Mouse (Mus musculus) CH12.LX (cell line): ENCODE data around the gene Gprc6a. TPM values are rescaled to one million over a fixed set of nuclear protein-coding genes. Genes with fewer than 3 reads are reported as not detected.

ENCODE experiments used
- DNase-seq: peaks from one replicate; pipeline ENCODE4 v3.0.0-alpha.2; 2013; ENCODE audit errors: extremely low read depth
- H3K27ac ChIP-seq: 2 replicates; pipeline ENCODE4 v1.5.1; 2012; ENCODE audit warnings: low read depth, mild to moderate bottlenecking, control low read depth, moderate library complexity; ENCODE audit not compliant: insufficient read depth
- H3K27me3 ChIP-seq: replicated peaks from 2 replicates; pipeline ENCODE3; 2012; ENCODE audit warnings: inconsistent platforms
- H3K36me3 ChIP-seq, 2 experiments: replicated peaks in 1 of 2; 2 replicates each; pipeline versions ENCODE3 to v1.6.1; 2012; ENCODE audit warnings: inconsistent platforms in 1 of 2, low read length in 1 of 2, mild to moderate bottlenecking in 1 of 2, mixed read lengths in 1 of 2, moderate library complexity in 1 of 2; ENCODE audit not compliant: control insufficient read depth in 1 of 2, insufficient read depth in 1 of 2
- H3K4me1 ChIP-seq, 2 experiments: 2 replicates each; pipeline ENCODE4 v1.6.1; 2012; ENCODE audit warnings: inconsistent platforms in 1 of 2, moderate library complexity in 1 of 2; ENCODE audit not compliant: insufficient read depth in 2 of 2, control insufficient read depth in 1 of 2
- H3K4me2 ChIP-seq: 2 replicates; pipeline ENCODE4 v1.6.1; 2012; ENCODE audit warnings: low read depth, mild to moderate bottlenecking, control low read depth; ENCODE audit not compliant: poor library complexity, insufficient read depth, severe bottlenecking
- H3K4me3 ChIP-seq, 3 experiments: fragments of 150-350 bp in 1 of 3; sonication (generic) in 1 of 3; replicated peaks in 1 of 3; 2 replicates each; pipeline versions ENCODE3 to v1.5.1; 2011 to 2012; ENCODE audit warnings: low read depth in 2 of 3, low read length in 2 of 3, mild to moderate bottlenecking in 2 of 3, moderate library complexity in 2 of 3, control low read depth in 1 of 3, improper control_type of control experiment in 1 of 3, inconsistent platforms in 1 of 3, mixed read lengths in 1 of 3; ENCODE audit not compliant: poor library complexity in 1 of 3
- H3K79me2 ChIP-seq: replicated peaks from 2 replicates; pipeline ENCODE4 v1.6.1; 2012; ENCODE audit warnings: mild to moderate bottlenecking, moderate library complexity; ENCODE audit not compliant: control insufficient read depth, poor library complexity, insufficient read depth, severe bottlenecking; ENCODE audit errors: extremely low read depth
- H3K9ac ChIP-seq: 2 replicates; pipeline ENCODE4 v1.6.1; 2012; ENCODE audit warnings: low read depth, mild to moderate bottlenecking, control low read depth, moderate library complexity; ENCODE audit not compliant: insufficient read depth
- H3K9me3 ChIP-seq: replicated peaks from 2 replicates; pipeline ENCODE3; 2012; ENCODE audit warnings: low read length, inconsistent platforms, mixed read lengths
- BHLHE40 ChIP-seq: IDR thresholded peaks from 2 replicates; pipeline ENCODE4 v1.6.1; 2011; ENCODE audit warnings: mild to moderate bottlenecking, low read depth, low read length, improper control_type of control experiment
- CHD2 ChIP-seq: IDR thresholded peaks from 2 replicates; pipeline ENCODE4 v1.6.1; 2011; ENCODE audit warnings: low read length, improper control_type of control experiment
- EP300 ChIP-seq: IDR thresholded peaks from 2 replicates; pipeline ENCODE4 v1.6.1; 2011; ENCODE audit warnings: low read length, improper control_type of control experiment
- ETS1 ChIP-seq: conservative IDR thresholded peaks from 2 replicates; pipeline ENCODE4 v1.6.1; 2012; ENCODE audit warnings: low read depth, mild to moderate bottlenecking, inconsistent platforms, low read length, improper control_type of control experiment, moderate library complexity
- GABPA ChIP-seq: IDR thresholded peaks from 2 replicates; pipeline ENCODE4 v1.6.1; 2012; ENCODE audit warnings: low read depth, low read length, improper control_type of control experiment, inconsistent platforms; ENCODE audit not compliant: insufficient replicate concordance
- KAT2A ChIP-seq: IDR thresholded peaks from 2 replicates; pipeline ENCODE4 v1.6.1; 2012; ENCODE audit warnings: low read length, improper control_type of control experiment, inconsistent platforms; ENCODE audit not compliant: insufficient replicate concordance
- MXI1 ChIP-seq: IDR thresholded peaks from 2 replicates; pipeline ENCODE4 v1.6.1; 2011; ENCODE audit warnings: mild to moderate bottlenecking, low read depth, low read length, improper control_type of control experiment
- MYC ChIP-seq: IDR thresholded peaks from 2 replicates; pipeline ENCODE4 v1.6.1; 2011; ENCODE audit warnings: low read depth, mild to moderate bottlenecking, improper control_type of control experiment, low read length
- NELFE ChIP-seq: IDR thresholded peaks from 2 replicates; pipeline ENCODE4 v1.6.1; 2011; ENCODE audit warnings: low read depth, low read length, improper control_type of control experiment
- NRF1 ChIP-seq: IDR thresholded peaks from 2 replicates; pipeline ENCODE4 v1.6.1; 2014; ENCODE audit warnings: low read depth, mild to moderate bottlenecking, inconsistent platforms, low read length, improper control_type of control experiment, moderate library complexity
- TBP ChIP-seq: conservative IDR thresholded peaks from 2 replicates; pipeline ENCODE4 v1.6.1; 2011; ENCODE audit warnings: low read depth, low read length, improper control_type of control experiment
- UBTF ChIP-seq: IDR thresholded peaks from 2 replicates; pipeline ENCODE4 v1.6.1; 2012; ENCODE audit warnings: low read depth, mild to moderate bottlenecking, inconsistent platforms, low read length, improper control_type of control experiment, moderate library complexity
- dilution Hi-C: fragments of 300-500 bp; cut with MboI; formaldehyde crosslinking; loops from 2 replicates; pipeline ENCODE4 v1.14.3; 2020; ENCODE audit warnings: low sequenced_read_pairs; ENCODE audit not compliant: extremely low pct_unique_long_range_greater_than_20kb, extremely low pct_ligation_motif_present
- in situ Hi-C: fragments of 300-500 bp; cut with MboI; formaldehyde crosslinking; loops from 3 replicates; pipeline ENCODE4 v1.14.3; 2019; ENCODE audit warnings: low sequenced_read_pairs, low pct_ligation_motif_present, low pct_unique_long_range_greater_than_20kb, mixed read lengths
- polyA plus RNA-seq: library from polyadenylated mRNA; unstranded; fragments of >175 nt; gene quantifications from 2 replicates; pipeline ENCODE4 v1.2.1, GENCODE M21; 2012; ENCODE audit warnings: low read depth; ENCODE audit not compliant: insufficient read length
- total RNA-seq, 2 experiments: library from RNA; depleted of rRNA; stranded (reverse); fragments of 300-350 nt in 1 of 2; fragments of >200 nt in 1 of 2; gene quantifications; 2 replicates each; pipeline ENCODE4 v1.2.3; 2012 to 2014

Gprc6a gene
- total and polyA plus RNA-seq, 3 experiments, result not detected

DNA sequence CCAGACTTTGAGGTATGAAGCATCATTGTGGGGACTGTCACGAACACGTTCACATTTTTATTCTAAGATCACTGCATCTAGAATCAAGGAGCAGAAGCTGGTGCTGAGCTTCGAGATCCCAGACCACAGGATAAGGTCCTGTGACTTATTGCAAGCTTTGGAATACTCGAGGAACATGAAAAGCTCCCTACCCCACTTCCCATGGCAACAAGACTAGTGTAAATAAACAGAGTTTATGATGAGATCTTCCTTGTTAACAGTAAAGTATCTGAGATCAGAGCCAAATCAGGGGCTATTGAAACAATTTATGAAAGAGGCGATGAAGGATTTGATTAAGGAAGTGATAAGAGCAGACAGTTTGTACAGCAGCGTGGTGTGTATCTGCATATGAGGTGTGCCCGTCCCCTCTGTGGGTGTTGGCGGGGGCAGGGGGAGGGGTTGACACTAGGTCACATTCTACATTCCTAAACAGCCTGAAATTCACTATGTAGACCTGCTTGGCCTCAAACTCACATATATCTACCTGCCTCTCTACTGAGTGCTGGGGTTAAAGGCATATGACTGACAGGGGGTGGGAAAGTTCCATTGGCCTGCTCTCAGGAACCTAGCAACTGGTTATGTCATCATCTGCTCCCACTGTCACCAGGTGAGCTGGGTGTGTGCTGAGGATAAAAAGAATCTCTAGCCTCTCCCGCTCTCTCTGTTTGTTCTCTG, 19.1 kb downstream of the Gprc6a start:
- Histone ChIP-seq H3K4me3 (no peak overlapping the region), H3K79me2 (no peaks in the 10 kb centered on the region), H3K4me2 (no peak overlapping the region), H3K36me3 (no peaks in the 10 kb centered on the region), H3K27ac (no peak overlapping the region), H3K9ac (no peak overlapping the region), H3K27me3 (no peaks in the 10 kb centered on the region), H3K4me1 (no peaks in the 10 kb centered on the region), H3K9me3 (no peaks in the 10 kb centered on the region)
- no peak for TF ChIP-seq GABPA
- no peak for TF ChIP-seq MXI1
- TF ChIP-seq NRF1, result no peak
- TF ChIP-seq BHLHE40, result no peak
- TF ChIP-seq NELFE, result no peak
- no peak for TF ChIP-seq TBP
- in situ Hi-C loops (no loop called here), dilution Hi-C loops (no loop called here)
- DNase-seq, result no peak

DNA sequence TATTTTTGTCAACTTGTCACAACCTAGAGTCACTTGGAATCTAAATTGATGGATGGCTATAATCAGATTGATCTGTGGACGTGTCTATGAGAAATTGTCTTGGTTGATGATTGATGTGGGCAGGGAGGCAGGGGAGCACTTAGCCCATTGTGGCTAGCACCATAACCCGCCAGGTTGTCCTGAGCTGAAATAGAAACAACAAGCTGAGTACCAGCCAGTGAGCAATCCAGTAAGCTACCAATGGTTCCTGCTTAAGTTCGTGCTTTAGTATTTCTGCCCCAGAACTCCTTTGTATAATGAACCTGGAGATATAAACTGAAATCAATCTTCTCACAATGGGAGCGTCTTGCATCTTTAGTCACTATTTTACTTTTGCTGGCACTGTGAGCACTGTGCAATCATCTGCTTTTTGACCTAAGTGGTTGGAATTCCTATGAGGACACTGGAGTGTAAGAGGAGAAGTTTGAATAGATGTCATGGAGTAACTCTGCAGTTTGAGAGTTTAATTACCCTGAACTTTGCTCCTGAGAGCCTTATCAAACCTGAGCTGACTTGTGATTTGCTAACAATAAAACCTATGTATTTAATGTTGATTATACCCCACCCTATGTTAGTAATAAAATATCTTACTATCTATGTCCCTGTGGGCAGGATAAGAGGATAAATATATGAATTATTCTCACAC, 21.4 kb downstream of the Gprc6a start:
- no peak overlapping the region for H3K9ac ChIP-seq
- H3K9me3 ChIP-seq, result no peaks in the 10 kb centered on the region
- no peaks in the 10 kb centered on the region for H3K36me3 ChIP-seq
- no peaks in the 10 kb centered on the region for H3K27me3 ChIP-seq
- no peak overlapping the region for H3K27ac ChIP-seq
- in situ Hi-C loops (no loop called here), dilution Hi-C loops (no loop called here)
- no peaks in the 10 kb centered on the region for H3K4me1 ChIP-seq
- no peak overlapping the region for H3K4me2 ChIP-seq
- TF ChIP-seq UBTF (no peak), ETS1 (no peak), EP300 (no peak)
- no peak overlapping the region for H3K4me3 ChIP-seq
- H3K79me2 ChIP-seq, result no peaks in the 10 kb centered on the region
- DNase-seq, result no peak

DNA sequence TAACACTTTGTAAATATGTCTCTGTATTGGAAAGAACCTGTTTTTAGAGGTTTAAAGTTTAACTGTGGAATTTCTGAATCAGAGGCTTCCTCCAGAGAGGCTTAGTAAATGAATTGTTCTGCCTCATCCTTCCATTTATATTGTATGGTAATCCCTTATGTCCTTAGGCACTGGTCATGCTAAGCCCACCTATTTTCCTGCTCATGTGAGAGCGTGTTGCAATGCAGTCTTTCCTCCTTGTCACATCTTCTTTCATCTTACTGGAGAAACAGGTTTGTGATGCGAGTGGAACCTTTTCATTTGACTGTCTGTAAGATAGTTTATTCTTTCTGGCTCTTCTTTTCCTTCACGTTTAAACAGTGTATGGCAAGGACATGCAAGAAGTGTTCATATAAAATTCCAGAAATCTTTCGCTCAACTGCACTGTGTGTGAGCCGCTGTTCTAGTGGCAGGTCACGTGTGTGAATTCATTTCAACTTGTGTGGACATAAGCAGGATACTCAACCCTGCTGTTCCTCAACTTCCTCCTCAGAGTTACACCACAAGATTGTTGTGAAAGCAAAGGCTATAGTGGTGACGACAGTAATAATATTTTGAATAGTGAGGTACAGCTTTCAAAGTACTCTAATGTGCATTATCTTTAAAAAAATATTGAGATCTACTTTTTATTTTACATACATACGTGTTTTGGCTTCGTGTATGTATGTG, 34.2 kb downstream of the Gprc6a start:
- Histone ChIP-seq H3K36me3 (no peaks in the 10 kb centered on the region), H3K4me2 (no peak overlapping the region), H3K27ac (no peak overlapping the region), H3K9me3 (peaks cover 5% of the 10 kb centered on the region), H3K9ac (no peak overlapping the region), H3K4me3 (no peak overlapping the region), H3K27me3 (no peaks in the 10 kb centered on the region), H3K79me2 (no peaks in the 10 kb centered on the region), H3K4me1 (peaks cover 0 to 2% of the 10 kb centered on the region in 2 experiments; a peak in 2 of 4 replicates)
- in situ Hi-C loops (no loop called here), dilution Hi-C loops (no loop called here)
- DNase-seq, result no peak
- TF ChIP-seq CHD2 (no peak), KAT2A (no peak), EP300 (no peak), MYC (no peak)
